Mouse (Mus musculus) limb, embryonic 13.5 days (tissue): ENCODE data around the gene Thyn1. TPM values are rescaled to one million over a fixed set of nuclear protein-coding genes. Genes with fewer than 3 reads are reported as not detected.

Experiments used
- ATAC-seq: fragments of 200-750 bp; cut with Nextera tagmentation; 2 replicates; pipeline ENCODE4 v1.8.0; 2017; ENCODE audit warnings: low read depth, moderate number of reproducible peaks, moderate TSS enrichment; ENCODE audit not compliant: low FRiP score
- H3K27ac ChIP-seq: fragments of 300-500 bp; sonication (generic); 2 replicates; pipeline ENCODE4 v1.5.1; 2015; ENCODE audit warnings: inconsistent platforms, mild to moderate bottlenecking, moderate library complexity
- H3K27me3 ChIP-seq: fragments of 300-500 bp; sonication (generic); 2 replicates; pipeline ENCODE4 v1.6.1; 2015; ENCODE audit warnings: mild to moderate bottlenecking, inconsistent platforms
- H3K36me3 ChIP-seq: fragments of 300-500 bp; sonication (generic); 2 replicates; pipeline ENCODE4 v1.6.1; 2015; ENCODE audit warnings: inconsistent platforms, mild to moderate bottlenecking, moderate library complexity
- H3K4me1 ChIP-seq: fragments of 300-500 bp; sonication (generic); 2 replicates; pipeline ENCODE4 v1.6.1; 2015; ENCODE audit warnings: inconsistent platforms
- H3K4me2 ChIP-seq: fragments of 300-500 bp; sonication (generic); replicated peaks from 2 replicates; pipeline ENCODE4 v1.6.1; 2015; ENCODE audit warnings: inconsistent platforms, mild to moderate bottlenecking, moderate library complexity
- H3K4me3 ChIP-seq: fragments of 300-500 bp; sonication (generic); 2 replicates; pipeline ENCODE4 v1.5.1; 2015; ENCODE audit warnings: moderate library complexity, mild to moderate bottlenecking, inconsistent platforms
- H3K9ac ChIP-seq: fragments of 300-500 bp; sonication (generic); 2 replicates; pipeline ENCODE4 v1.6.1; 2015; ENCODE audit warnings: mild to moderate bottlenecking, inconsistent platforms
- H3K9me3 ChIP-seq: fragments of 300-500 bp; sonication (generic); 2 replicates; pipeline ENCODE4 v1.6.1; 2016; ENCODE audit warnings: inconsistent platforms
- WGBS: fragments of 180-500 bp; shearing (Covaris S2); methylation state at CpG from one replicate; pipeline ENCODE4 v1.1.7; 2015; 5-methylcytosine and 5-hydroxymethylcytosine counted together
- polyA plus RNA-seq: library from polyadenylated mRNA; unstranded; fragments of >200 nt; fragmentation: Nextera tagmentation; extraction: Ambion mirVana; gene quantifications from 2 replicates; pipeline ENCODE4 v1.2.1, GENCODE M21; 2015

Gene Thyn1
- polyA plus RNA-seq, 1 experiment from 2014 or later = 148 TPM

GRCm38 (mm10) chr9:27049492-27049891 lies 50.0 kb downstream of the Thyn1 start:
- H3K4me3 ChIP-seq = no peak overlapping the region
- 91% methylated on average over 2 of the region's 2 CpGs for WGBS
- peaks cover 83% of the 10 kb centered on the region for H3K36me3 ChIP-seq

More at GRCm38 (mm10) chr9:27049492-27049891, 50.0 kb downstream of the Thyn1 start:
- no peak overlapping the region for H3K27ac ChIP-seq
- H3K9me3 ChIP-seq = no peaks in the 10 kb centered on the region
- no peaks in the 10 kb centered on the region for H3K4me1 ChIP-seq
- no peak for ATAC-seq
- no peaks in the 10 kb centered on the region for H3K27me3 ChIP-seq
- H3K4me2 ChIP-seq = no peak overlapping the region
- H3K9ac ChIP-seq = no peak overlapping the region

Other genes with a start within 250 kb of the Thyn1 start
- gene Glb1l2, start 193.2 kb upstream of the Thyn1 start, polyA plus RNA-seq = 3.4 and 3.6 TPM in 2 replicates
- gene Glb1l3, start 138.8 kb upstream of the Thyn1 start, polyA plus RNA-seq = not detected in 2 replicates
- 0.11 TPM in 1 of 2 replicates, not detected in the other for gene Gm1110, start 76.6 kb upstream of the Thyn1 start, polyA plus RNA-seq
- gene Acad8, start 144 bp upstream of the Thyn1 start, polyA plus RNA-seq = 53.4 and 58.5 TPM in 2 replicates
- 37.7 and 39.8 TPM in 2 replicates for gene Vps26b, start 30.4 kb downstream of the Thyn1 start, polyA plus RNA-seq
- gene Ncapd3, start 30.5 kb downstream of the Thyn1 start, polyA plus RNA-seq = 24.0 and 25.8 TPM in 2 replicates
- gene Jam3, start 155.7 kb downstream of the Thyn1 start, polyA plus RNA-seq = 141 and 144 TPM in 2 replicates